Mouse (Mus musculus) megakaryocyte, adult 5-6 weeks (primary cell): Measurements from ENCODE around the gene Olfr1369-ps1. TPM values are rescaled to one million over a fixed set of nuclear protein-coding genes. Genes with fewer than 3 reads are reported as not detected.
"Not testable (repeated sequence)": the region's sequence is repeated elsewhere in the genome, so short reads cannot be mapped to it uniquely, and the experiment has no call there.

Experiments
- ATAC-seq: 2 replicates; pipeline ENCODE4 v1.8.0; 2016; ENCODE audit warnings: mild to moderate bottlenecking, inconsistent platforms; ENCODE audit not compliant: poor library complexity, severe bottlenecking
- total RNA-seq, 2 experiments: library from RNA; stranded (forward) in 1 of 2; stranded (reverse) in 1 of 2; fragments of 153-499, 151-499 nt in 1 of 2; fragments of 221-1000, 200-1000 nt in 1 of 2; gene quantifications; 2 replicates each; pipeline versions ENCODE4 v1.2.3 to v1.2.4; 2015 to 2017

Gene Olfr1369-ps1
- not detected in 2 replicates for total RNA-seq (2015)
- total RNA-seq (2017): 0.04 TPM in 1 of 2 replicates, not detected in the other

DNA sequence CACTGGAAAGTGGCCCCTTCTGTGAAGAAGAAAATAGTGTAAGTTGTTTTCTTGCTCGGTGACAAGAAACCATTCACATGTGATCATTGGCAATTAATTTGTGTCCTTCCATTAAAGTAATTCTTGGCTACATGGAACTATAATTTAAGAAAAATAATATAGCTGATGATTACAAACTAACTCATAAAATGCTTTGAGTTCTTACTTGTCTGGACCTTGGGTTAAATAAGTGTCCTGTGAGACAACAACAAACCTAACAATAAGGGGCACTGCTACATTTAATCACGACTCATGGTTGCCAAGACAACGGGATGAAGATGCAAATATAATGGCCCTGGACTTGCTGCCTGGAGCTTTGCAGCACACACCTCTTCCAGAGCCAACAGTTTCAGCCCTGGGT, at the start of gene Olfr1369-ps1:
TSS of gene Olfr1369-ps1 (plus strand) at position 301 of the 400 bp plus-strand sequence.
- not testable (repeated sequence) for ATAC-seq

DNA sequence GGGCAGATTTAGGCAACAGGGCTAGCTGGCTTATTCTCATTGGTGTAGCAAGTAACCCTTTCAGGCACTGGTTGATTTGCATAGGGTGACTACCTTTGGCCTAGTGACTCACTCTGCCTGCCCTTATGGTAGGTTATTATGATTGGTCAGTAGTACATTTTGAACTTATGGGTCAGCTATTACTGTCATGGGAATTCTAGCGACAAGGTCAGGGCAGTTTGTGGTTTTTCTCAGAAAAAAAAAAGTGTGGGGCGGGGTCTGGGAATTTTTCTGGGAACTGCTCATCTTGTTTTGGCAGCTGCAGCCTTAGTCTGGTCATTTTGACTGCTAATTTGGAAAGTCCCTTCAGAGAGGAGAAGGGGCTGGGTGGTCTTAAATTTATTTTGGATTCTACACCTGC, 45.3 kb upstream of the Olfr1369-ps1 start:
- no peak for ATAC-seq

DNA sequence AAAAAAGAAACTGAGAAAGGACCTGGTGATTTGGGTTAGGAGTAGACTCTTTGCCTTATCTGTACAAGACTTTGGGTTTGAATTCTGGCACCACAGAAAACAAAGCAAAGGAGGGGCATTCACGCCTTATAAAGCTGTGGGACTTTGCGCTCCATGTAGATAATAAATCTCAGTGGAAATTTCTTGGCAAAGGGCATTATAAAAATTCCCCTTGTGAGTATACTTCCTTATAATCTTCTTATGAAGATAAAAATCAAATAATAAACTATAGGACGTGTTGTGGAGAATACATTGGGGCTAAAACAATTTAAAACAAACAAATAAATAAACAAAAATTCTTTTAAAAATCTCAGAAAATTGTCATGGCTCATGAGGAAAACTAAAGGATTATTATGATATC, 36.4 kb upstream of the Olfr1369-ps1 start, which contains the start of gene Olfr1370:
TSS of gene Olfr1370 (minus strand) at position 101 of the 400 bp plus-strand sequence.
- ATAC-seq: no peak

DNA sequence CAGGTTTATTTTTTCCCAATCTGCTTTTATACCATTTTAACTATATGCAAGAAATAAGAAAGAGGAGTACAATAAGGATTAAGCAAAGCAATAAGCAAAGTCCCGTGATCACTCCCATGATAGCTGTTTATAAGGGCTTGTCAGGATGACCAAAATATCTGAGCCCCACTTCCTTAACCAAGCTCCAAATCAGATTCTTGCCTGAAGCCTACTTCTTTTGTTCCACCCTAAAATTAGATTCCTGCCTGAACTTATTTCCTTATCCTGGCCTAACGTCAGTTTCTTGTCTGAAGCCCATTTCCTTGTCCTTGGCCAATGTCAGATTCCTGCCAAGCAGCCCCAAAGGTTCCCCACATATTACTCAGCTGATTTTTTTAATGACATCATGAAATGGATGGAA, 28.6 kb upstream of the Olfr1369-ps1 start:
- ATAC-seq: no peak

DNA sequence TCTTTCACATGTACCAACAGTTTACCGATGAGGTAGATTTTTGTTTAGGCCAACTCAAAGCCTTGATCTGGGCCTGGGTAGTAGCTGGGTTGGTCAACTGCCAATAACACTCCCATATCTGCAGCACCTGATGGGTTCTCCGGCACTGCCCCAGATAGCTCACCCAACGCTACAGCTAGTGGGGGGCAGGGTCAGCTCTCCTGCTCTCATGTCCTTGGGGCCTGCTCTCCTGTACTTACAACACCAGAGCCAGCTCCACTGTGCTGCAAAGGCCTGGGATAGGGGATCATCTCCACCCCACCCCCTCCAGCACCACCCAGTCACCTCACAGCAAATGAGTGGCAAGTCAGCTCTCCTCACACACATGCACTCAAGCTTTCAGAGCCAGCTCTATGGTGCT, 1.5 kb upstream of the Olfr1369-ps1 start:
- ATAC-seq: no peak

DNA sequence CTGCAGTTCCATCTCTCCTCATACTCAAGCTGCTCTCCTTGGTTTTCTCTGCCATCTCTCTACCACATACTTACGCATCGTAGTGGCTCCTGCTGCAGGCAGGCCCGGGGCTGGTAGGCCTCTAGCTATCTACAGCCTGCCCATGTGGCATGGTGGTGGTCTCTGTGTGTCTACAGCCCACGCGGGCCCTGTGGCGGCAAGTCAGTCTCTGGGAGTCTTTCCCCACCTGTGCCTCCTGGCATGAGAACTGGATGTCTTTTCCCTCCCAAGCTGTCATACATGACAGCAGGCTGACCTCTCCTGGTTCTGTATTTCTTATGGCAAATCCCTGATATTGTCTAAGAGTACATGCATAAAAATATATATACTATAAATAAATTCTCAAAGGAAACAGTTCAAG, 842 bp upstream of the Olfr1369-ps1 start:
- ATAC-seq: no peak

DNA sequence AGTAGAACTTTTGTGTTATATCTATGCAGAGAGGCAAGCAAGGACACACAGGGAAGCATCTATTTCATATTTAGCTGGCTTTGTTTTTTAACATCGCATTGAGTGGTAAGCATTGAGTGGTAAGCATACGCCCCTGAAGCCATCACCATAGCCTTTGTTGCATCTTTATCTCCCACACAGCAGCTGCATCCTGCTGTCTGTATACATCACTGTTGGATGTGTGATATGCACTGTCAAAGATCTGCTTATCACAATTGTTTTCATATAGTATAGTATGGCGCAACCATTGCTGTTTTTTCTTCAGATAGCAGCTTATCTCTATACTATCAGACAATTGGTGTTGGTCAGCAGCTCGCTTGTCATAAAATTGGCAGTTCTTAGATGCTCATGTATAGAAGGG, 2.8 kb downstream of the Olfr1369-ps1 start:
- ATAC-seq: no peak

DNA sequence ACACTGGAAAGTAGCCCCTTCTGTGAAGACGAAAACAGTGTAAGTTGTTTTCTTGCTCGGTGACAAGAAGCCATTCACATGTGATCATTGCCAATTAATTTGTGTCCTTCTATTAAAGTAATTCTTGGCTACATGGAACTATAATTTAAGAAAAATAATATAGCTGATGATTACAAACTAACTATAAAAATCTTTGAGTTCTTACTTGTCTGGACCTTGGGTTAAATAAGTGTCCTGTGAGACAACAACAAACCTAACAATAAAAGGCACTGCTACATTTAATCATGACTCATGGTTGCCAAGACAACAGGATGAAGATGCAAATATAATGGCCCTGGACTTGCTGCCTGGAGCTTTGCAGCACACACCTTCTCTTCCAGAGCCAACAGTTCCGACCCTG, 18.1 kb downstream of the Olfr1369-ps1 start, which contains the start of gene Olfr263:
TSS of gene Olfr263 (plus strand) at position 301 of the 400 bp plus-strand sequence.
- not testable (repeated sequence) for ATAC-seq

DNA sequence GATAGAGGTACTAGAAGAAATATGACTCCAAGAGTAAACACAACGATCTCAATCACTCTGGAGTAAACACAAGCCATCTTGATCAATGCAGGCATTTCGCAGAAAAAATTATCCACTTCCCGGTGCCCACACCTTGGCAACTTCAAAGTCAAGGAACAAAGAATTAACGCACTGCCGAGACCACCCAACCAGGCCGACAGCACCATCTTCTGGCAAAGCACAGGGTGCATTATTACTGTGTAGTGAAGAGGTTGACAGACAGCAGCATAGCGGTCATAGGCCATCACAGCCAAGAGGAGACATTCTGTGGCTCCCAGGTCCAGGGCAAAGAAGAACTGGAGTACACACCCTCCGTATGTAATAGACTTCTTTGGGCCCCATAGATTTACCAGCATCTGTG, 31.1 kb downstream of the Olfr1369-ps1 start:
- no peak for ATAC-seq

DNA sequence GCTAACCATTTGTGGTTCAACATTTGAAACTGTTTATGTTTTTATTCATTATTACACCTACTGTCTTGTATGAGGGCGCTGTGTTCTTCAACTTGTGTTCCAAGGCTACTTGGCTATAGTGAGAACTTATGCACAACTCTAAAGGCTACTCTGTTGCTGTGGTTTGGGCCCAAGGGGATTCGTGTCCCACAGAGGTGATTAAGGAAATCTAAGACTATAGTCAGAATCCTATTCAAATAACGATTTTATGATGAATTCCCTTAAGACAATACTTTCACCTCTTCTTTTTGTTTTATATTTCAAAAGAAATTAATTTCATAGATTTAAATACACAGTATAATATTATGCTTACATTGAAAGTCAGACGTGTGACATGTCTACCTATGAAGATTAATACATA, 34.5 kb downstream of the Olfr1369-ps1 start, which contains the start of gene Olfr1368:
TSS of gene Olfr1368 (minus strand) at position 101 of the 400 bp plus-strand sequence.
- ATAC-seq: no peak

DNA sequence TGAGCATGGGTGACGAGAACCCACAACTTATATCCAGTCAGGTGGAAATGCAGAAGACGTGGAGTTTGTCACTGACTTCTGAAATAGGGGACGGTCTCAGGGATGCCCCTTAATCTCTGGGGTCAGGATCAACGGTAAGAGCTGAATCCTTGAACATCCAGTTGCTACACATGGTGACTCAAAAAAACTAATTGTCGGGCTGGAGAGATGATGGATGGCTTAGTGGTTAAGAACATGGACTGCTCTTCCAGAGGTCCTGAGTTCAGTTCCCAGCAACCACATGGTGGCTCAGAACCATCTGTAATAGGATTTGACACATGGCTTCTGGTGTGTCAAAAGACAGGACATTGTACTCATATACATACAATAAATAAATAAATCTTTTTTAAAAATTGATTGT, 44.6 kb downstream of the Olfr1369-ps1 start:
- no peak for ATAC-seq

DNA sequence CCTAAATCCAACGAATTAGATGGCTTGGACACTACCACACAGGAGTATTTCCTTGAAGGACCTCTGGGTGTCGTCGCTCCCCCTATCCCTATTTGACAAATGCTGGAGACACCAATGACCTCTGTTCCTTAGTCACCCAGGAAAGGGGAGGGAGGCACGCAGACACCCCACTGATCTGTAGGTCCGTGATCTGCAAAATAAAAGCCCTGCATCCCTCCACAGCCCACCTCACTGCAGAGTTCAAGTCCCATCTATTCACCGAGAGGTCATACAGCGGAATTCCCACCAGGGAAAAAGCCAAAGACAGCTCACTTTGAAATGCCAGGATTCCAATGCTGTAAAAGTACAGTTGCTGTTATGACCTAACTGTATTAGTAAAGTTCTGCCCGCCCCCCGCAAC, 46.8 kb downstream of the Olfr1369-ps1 start:
- no peak for ATAC-seq

DNA sequence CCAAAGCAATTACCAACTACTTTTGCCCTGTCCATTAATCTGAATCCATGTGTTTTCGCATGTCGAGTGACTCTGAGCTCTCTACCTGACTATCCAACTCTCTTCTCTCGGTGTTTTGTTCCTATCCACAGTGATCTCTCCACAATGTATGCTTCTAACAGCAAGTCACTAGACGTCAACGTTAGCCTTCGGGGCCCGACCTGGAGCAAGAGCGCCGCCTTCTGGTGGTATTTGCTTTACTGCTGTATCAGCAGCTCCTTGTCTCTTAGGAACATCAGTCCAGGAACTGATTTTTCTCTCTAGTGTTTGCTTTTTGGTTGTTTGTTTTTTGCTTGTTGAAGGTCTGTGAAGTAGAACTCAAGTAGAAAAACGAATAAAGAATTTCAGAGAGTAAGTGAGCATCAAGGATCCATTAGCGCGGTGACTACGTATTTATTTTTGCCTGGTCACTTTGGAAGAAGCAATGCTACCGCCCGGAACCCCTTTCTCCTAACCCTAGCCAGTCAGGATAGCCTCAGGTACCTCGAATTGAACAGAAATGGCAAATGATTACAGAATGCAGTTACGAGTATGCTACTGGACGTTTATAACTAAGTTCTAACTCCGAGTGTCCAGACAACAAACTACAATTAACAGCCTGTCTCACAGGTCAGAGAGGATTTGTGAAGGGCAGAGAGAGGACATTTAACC, 47.6 kb downstream of the Olfr1369-ps1 start:
- peak; percentile 73 for ATAC-seq

DNA sequence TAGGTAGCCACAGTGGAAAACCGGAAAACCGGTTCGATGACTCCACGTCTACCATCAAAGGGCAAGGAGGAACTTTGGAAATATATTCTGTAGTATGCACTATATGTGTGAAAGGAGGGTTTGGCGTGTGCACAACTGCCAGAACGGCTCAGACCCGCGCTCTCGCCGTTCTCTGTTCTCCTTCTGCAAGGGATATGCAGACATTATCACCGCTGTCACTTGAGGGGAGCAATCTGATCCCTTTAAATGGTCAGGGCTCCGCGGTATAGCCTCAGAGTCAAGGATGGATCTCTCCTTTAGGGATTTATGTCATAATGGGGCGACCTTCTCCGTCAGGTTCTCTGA, 48.2 kb downstream of the Olfr1369-ps1 start:
- peak; percentile 15; the same call in 1 of the 2 replicates for ATAC-seq

DNA sequence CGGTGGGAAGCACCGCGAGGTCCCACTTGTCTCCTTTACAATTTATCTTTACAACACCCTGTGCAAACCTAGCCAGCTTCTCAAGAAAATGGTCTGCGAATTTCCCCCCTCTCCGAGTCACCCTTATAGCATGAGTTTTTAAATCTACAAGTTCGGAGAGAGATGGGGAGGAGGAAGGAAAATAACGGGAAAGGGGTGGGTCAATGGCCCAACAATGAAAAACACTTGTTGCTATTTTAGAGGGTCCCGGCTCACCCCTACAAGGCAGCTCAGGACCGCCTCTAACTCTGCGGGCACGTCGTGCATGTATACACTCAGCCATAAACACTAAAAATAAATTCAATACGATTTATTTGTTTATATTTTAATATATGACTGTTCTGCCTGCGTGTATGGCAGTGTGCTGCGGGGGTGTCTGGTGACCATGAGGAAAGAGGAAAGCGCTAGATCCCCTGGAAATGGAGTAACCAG, 48.8 kb downstream of the Olfr1369-ps1 start:
- no peak for ATAC-seq

DNA sequence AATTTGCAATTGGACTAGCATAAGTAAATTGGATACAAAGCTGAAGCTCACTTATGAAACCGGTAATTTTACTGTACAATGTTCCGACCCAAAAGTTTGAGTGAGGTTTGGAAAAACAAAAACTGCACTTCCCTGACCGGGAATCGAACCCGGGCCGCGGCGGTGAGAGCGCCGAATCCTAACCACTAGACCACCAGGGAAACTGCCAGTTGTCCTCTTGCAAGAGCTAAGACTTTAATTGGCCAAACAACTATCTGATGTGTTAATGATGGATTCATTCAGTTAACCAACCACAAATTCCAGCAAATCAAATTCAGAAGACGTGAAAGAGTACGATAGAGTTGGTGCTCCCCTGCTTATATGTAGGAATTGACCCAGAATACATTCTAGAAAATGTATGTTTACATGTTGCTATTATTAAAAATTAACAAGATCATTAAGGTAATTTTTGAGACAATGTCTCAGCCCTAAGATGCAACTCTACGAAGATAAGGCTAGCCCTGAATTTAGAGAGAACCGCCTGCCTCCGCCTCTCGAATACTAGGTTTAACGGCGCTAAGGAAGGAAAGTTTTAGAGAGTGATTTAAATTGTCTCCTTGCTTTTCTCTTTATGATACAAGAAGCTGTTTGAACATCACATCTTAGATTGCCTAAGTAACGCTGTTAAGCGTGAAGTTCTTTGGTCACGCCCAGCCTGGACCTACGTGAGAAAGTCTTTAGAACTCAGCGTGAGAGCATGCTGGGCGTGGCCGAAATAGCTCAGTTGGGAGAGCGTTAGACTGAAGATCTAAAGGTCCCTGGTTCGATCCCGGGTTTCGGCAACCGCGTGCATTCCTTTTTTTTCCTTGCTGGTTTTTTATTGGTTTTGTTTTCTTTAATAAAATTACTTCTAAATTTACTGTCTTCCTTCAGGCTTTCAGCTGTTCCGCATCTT, 49.6 kb downstream of the Olfr1369-ps1 start:
- peak; percentile 77 for ATAC-seq

DNA sequence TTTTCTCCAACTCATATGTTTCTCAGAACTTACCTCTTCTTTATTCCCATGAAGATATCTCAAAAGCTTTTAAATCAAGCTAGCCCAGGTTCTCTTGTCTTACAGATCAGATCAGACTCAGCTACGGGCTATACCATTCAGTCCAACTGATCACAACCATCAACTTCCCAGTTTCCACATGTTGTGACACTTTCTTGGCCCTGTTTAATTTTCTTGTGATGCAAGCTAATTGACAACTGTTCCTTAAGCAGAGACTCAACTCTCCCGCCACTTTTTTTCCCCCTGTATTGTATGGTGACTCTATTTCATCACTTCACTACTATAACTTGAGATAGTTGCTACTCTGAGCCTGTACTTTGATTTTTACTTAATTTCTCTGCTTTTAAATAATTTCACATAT, 50.3 kb downstream of the Olfr1369-ps1 start:
- no peak for ATAC-seq

DNA sequence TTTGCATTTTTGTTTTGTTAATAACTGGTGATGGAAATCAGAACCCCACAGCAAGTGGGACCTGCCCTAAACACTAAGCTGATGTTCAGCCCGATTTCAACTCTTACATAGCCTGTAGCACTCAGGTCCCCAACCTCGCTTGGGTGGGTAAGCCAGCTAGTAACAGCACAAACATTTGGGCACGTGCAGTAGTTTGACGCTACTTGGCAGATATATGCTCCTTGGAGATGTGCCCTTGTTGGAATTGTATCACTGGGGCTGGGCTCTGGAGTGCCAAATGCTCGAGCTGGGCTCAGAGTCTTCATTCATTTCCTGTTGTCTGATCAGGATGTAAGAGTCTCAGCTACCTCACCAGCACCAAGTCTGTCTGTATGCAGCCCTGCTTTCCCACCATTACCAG, 51.3 kb downstream of the Olfr1369-ps1 start:
- no peak for ATAC-seq

DNA sequence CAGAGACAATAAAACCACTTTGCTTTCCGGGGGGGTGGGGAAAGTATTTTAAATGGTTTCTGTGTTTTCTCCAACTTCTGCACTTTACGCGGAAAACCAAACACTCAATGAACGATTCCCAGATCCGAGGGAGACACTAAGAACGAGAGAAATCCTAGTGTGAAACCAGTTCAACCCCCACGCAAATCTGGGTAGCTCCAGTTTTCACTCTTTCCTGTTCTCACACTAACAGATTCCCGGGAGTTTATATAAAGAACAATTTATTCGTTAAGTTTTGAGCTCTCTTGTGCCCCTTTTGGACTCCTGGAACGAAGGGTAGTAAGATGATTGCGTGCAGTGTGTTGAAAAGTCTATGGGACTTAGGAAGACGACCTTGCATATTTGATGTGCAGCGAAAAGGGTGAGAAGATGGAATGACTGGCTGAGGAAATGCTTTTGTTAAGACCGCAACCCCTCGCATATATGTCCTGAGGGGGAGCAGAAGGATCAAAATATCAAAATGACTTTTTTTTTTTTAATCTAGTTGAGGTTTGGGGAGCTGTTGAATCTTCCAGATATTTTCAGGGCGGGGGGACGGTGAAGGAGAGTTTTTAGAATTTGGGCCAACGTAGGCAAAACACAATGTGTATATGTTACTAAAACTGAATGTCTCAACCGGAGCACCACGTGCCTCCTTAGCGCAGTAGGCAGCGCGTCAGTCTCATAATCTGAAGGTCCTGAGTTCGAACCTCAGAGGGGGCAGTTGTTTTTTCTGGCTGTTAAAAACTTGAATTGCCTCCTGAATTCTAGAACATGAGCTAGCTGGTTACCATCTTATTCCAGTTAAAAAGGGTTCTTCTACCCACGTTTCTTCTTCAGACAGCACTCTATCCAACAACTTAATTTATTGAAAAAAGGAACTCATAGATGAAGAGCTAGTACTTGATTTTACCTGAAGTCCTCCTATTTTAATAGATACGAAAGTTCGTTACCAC, 55.9 kb downstream of the Olfr1369-ps1 start:
- ATAC-seq: peak; percentile 53

DNA sequence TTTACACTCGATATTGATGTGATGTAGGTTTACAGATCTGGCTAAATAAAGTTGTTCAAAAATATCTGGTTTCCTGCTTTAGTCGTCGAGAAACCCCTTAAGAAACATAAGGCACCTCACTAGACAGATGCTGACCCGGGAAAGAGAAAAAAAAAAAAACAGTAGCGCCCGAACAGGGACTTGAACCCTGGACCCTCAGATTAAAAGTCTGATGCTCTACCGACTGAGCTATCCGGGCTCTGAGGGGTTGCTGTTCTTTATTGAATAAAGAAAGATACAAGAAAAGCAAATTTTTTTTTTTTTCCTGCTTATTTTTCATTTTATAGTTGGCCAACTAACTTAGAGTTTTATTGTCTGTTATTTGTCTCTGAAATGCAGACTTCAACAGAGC, 56.6 kb downstream of the Olfr1369-ps1 start:
- peak; percentile 1; the same call in 1 of the 2 replicates for ATAC-seq
